Mouse (Mus musculus) liver, embryonic 15.5 days (tissue): ENCODE results near the gene Tex19.1. TPM values are rescaled to one million over a fixed set of nuclear protein-coding genes. Genes with fewer than 3 reads are reported as not detected.

Source experiments
- ATAC-seq: fragments of 200-750 bp; cut with Nextera tagmentation; 2 replicates; pipeline ENCODE4 v1.8.0; 2017; ENCODE audit warnings: moderate number of reproducible peaks, mild to moderate bottlenecking, moderate library complexity; ENCODE audit not compliant: insufficient read depth
- H3K27ac ChIP-seq: fragments of 300-500 bp; sonication (generic); replicated peaks from 2 replicates; pipeline ENCODE4 v1.5.1; 2015; ENCODE audit warnings: mild to moderate bottlenecking, inconsistent platforms
- H3K27me3 ChIP-seq: fragments of 300-500 bp; sonication (generic); 2 replicates; pipeline ENCODE4 v1.6.1; 2015; ENCODE audit warnings: mild to moderate bottlenecking, inconsistent platforms
- H3K36me3 ChIP-seq: fragments of 300-500 bp; sonication (generic); replicated peaks from 2 replicates; pipeline ENCODE4 v1.6.1; 2015; ENCODE audit warnings: moderate library complexity, mild to moderate bottlenecking, inconsistent platforms
- H3K4me1 ChIP-seq: fragments of 300-500 bp; sonication (generic); replicated peaks from 2 replicates; pipeline ENCODE4 v1.6.1; 2015; ENCODE audit warnings: inconsistent platforms
- H3K4me2 ChIP-seq: fragments of 300-500 bp; sonication (generic); 2 replicates; pipeline ENCODE4 v1.6.1; 2015; ENCODE audit warnings: moderate library complexity, mild to moderate bottlenecking, inconsistent platforms
- H3K4me3 ChIP-seq: fragments of 300-500 bp; sonication (generic); replicated peaks from 2 replicates; pipeline ENCODE4 v1.5.1; 2015; ENCODE audit warnings: mild to moderate bottlenecking, inconsistent platforms
- H3K9ac ChIP-seq: fragments of 300-500 bp; sonication (generic); 2 replicates; pipeline ENCODE4 v1.6.1; 2015; ENCODE audit warnings: moderate library complexity, mild to moderate bottlenecking, inconsistent platforms
- H3K9me3 ChIP-seq: fragments of 300-500 bp; sonication (generic); replicated peaks from 2 replicates; pipeline ENCODE4 v1.6.1; 2016; ENCODE audit warnings: inconsistent platforms
- WGBS: fragments of 180-500 bp; shearing (Covaris S2); methylation state at CpG from one replicate; pipeline ENCODE4 v1.1.7; 2015; ENCODE audit warnings: mixed read lengths; ENCODE audit not compliant: insufficient replicate concordance; 5-methylcytosine and 5-hydroxymethylcytosine counted together
- polyA plus RNA-seq: library from polyadenylated mRNA; unstranded; fragments of >200 nt; fragmentation: Nextera tagmentation; extraction: Ambion mirVana; gene quantifications from 2 replicates; pipeline ENCODE4 v1.2.1, GENCODE M21; 2015

Gene Tex19.1
- polyA plus RNA-seq, 1 experiment from 2014 or later, result 0.09 TPM

DNA sequence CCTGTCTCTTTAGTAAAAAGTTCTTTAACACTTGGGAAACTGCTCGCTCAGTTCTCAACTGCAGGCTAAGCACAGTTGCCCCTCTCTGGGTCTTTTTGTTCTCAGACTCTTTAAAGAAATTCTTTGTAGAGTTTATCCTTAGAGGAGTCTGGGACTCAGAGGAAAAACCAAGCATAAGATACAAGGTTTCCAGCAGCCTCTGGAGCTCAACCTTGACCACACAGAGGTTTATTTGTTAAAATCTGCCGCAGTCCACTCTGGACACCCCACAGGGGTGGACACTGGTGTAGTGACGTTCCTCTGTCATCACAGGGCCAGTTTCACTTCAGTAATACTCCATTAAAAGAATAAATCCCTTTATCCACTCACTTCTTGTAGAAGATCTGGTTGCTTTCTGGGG is 27.4 kb upstream of the Tex19.1 start, which contains the start of gene Tex19.2:
TSS of gene Tex19.2 (minus strand) at position 101 of the 400 bp plus-strand sequence.
- no peak within 1 kb of the TSS for H3K4me3 ChIP-seq
- H3K4me2 ChIP-seq, result no peak within 1 kb of the TSS
- H3K9me3 ChIP-seq, result no peaks in the 10 kb centered on the region
- no peak within 1 kb of the TSS for H3K9ac ChIP-seq
- 67% methylated on average over 3 of the region's 3 CpGs for WGBS
- no peaks in the 10 kb centered on the region for H3K4me1 ChIP-seq
- no peak for ATAC-seq
- H3K36me3 ChIP-seq, result no peaks in the 10 kb centered on the region
- no peaks in the 10 kb centered on the region for H3K27me3 ChIP-seq
- no peak within 1 kb of the TSS for H3K27ac ChIP-seq

DNA sequence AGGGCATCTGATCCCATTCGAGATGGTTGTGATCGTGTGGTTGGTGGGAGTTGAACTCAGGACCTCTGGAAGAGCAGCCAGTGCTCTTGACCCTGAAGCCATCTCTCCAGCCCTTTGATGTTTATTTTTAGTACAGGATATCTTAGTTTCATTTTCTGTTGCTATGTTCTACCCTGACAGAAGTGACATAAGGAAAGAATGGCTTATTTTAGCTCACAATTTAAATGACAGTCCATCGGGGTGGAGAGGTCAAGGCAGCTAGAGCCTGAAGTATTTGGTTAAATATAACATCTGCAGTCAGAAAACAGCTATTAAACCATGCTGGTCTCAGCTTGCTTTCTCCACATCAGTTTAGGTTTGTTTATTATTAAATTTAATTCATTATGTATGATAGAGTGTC is 24.8 kb upstream of the Tex19.1 start:
- Histone ChIP-seq H3K4me3 (no peak overlapping the region), H3K9me3 (no peaks in the 10 kb centered on the region), H3K36me3 (no peaks in the 10 kb centered on the region), H3K27ac (no peak overlapping the region), H3K27me3 (no peaks in the 10 kb centered on the region), H3K4me1 (peaks cover 4% of the 10 kb centered on the region; the same call in 1 of the 2 replicates), H3K9ac (no peak overlapping the region), H3K4me2 (no peak overlapping the region)
- 48% methylated on average over 3 of the region's 3 CpGs for WGBS
- no peak for ATAC-seq

DNA sequence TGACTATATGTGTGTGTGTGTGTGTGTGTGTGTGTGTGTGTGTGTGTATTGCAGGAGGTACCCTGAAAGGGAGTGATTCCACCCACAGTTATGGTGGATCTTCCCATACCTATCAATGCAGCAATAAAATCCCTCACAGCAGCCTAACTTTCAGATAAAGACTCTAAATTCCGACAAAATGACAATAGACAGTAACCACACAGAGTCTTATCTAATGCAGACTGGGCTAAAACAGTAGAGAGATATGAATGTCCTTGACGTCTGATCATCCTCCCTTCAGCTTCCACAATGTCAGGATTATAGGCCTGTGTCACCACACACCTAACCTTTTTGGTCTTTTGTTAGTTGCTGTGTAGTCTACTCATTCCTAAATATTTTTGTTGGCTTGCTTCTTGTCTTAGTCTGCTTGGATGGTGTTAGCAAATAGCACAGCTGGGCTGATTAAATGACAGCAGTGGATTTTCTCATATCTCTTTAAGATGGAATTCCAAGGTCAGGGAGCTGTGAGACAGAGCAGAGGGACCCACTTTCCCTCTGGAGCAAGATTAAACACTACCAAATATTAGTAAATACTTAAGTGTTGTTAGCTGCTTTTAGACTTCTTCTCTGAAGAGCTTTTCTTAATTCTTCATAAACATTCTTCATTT is 23.8 kb upstream of the Tex19.1 start:
- Histone ChIP-seq H3K4me3 (no peak overlapping the region), H3K4me1 (peaks cover 5% of the 10 kb centered on the region; the same call in 1 of the 2 replicates), H3K9me3 (no peaks in the 10 kb centered on the region), H3K27ac (no peak overlapping the region), H3K36me3 (no peaks in the 10 kb centered on the region), H3K4me2 (no peak overlapping the region), H3K9ac (no peak overlapping the region), H3K27me3 (no peaks in the 10 kb centered on the region)
- WGBS, result 11% methylated on average over 2 of the region's 2 CpGs
- ATAC-seq, result no peak

DNA sequence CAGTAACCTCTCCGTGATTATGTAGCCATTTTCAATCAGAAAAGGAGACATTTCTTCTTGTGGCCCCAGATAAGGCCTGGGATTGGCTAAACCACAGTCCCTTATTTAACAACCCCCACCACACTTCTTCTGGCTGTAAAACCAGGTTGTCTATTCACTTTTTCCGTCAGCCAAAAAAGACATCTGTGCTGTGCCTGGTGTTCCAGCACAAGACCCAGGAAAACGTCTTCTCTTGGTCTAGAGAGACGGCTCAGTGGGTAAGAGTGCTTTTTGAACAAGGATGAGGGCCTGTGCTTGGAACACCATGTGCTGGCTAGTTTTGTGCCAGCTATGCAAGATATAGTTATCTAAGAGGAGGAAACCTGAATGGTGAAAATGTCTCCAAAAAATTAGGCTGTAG is 22.5 kb upstream of the Tex19.1 start:
- no peak overlapping the region for H3K4me3 ChIP-seq
- 59% methylated on average over 4 of the region's 4 CpGs for WGBS
- no peaks in the 10 kb centered on the region for H3K27me3 ChIP-seq
- no peak overlapping the region for H3K9ac ChIP-seq
- no peaks in the 10 kb centered on the region for H3K36me3 ChIP-seq
- no peaks in the 10 kb centered on the region for H3K9me3 ChIP-seq
- no peak overlapping the region for H3K27ac ChIP-seq
- no peak for ATAC-seq
- H3K4me1 ChIP-seq, result peaks cover 5% of the 10 kb centered on the region; the same call in 1 of the 2 replicates
- H3K4me2 ChIP-seq, result no peak overlapping the region

DNA sequence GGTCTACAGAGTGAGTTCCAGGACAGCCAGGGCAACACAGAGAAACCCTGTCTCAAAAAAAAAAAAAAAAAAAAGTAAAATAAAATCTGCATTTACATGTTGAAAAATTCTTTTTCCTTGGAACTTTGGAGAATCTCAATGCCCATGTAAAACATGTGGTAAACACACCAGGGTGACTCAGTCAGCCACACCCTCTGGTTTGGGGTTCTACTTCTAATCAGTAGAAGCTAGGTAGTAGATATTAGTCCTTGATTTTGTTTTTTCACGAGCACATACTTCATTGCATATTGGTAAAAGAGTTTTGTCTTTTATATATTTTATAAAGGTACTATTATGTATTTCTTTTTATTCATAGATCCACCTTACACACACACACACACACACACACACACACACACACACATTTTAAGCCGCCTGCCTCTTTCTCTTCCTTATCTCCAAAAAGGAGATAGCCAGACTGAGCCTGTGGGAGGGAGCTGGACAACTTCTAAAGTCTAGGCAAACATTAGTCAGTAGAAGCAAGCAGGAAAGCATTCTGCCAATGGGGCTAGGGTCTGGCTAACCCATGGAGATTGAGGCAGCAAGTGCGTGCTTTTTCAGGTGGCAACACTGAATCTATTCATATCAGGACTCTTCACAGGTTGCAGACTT is 20.3 kb upstream of the Tex19.1 start:
- ATAC-seq, result no peak
- no peak overlapping the region for H3K4me3 ChIP-seq
- peaks cover 5% of the 10 kb centered on the region; the same call in 1 of the 2 replicates for H3K4me1 ChIP-seq
- no peaks in the 10 kb centered on the region for H3K9me3 ChIP-seq
- no peak overlapping the region for H3K27ac ChIP-seq
- no peaks in the 10 kb centered on the region for H3K27me3 ChIP-seq
- no peaks in the 10 kb centered on the region for H3K36me3 ChIP-seq
- H3K9ac ChIP-seq, result no peak overlapping the region
- no peak overlapping the region for H3K4me2 ChIP-seq
- 25% methylated on average over 3 of the region's 3 CpGs for WGBS

DNA sequence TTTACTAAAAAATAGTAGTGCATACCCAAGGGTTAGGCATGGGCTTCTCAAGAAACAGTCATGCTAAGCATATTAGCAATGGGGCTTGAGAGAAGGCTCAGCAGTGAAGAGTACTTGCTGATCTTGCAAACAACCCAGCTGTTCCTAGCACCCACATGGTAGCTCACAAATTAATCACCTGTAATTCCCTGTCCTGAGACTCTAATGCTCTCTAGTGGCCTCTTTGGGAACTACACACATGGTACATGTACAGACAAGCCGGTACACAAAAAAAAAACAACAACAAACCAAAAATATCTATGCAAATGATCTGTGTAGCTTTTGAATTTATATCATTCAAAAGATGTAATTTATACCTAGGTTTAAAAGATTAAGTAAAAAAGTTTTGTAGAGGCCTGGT is 19.5 kb upstream of the Tex19.1 start:
- Histone ChIP-seq H3K36me3 (no peaks in the 10 kb centered on the region), H3K9ac (no peak overlapping the region)
- WGBS, result 66% methylated on average over 1 of the region's 1 CpGs

DNA sequence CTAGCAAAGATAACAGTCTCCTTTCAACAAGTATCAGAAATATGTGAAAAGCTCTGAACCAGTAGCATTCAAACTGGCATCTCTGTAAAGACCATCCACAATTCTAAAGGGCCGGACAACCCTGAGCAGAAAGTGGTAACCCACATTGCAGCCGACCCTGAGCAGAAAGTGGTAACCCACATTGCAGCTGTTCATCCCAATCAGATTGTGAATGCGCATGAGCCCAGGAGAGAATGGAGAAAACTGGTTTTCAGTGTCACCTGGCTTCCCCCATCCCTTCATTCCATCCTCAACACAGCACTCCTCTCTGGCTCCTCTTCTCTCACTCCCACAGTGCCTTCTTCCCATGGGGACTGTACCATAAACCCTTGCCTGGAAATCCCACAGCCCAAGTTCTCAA is 18.5 kb upstream of the Tex19.1 start:
- H3K4me2 ChIP-seq, result no peak overlapping the region
- no peak overlapping the region for H3K4me3 ChIP-seq
- H3K4me1 ChIP-seq, result peaks cover 5% of the 10 kb centered on the region; the same call in 1 of the 2 replicates
- WGBS, result 67% methylated on average over 3 of the region's 3 CpGs
- H3K27ac ChIP-seq, result no peak overlapping the region
- no peaks in the 10 kb centered on the region for H3K36me3 ChIP-seq
- no peaks in the 10 kb centered on the region for H3K9me3 ChIP-seq
- no peak overlapping the region for H3K9ac ChIP-seq
- H3K27me3 ChIP-seq, result no peaks in the 10 kb centered on the region
- no peak for ATAC-seq

More for the DNA sequence above, 19.5 kb upstream of the Tex19.1 start:
- no peak overlapping the region for H3K4me3 ChIP-seq
- H3K4me2 ChIP-seq, result no peak overlapping the region
- no peak for ATAC-seq
- no peaks in the 10 kb centered on the region for H3K9me3 ChIP-seq
- no peaks in the 10 kb centered on the region for H3K27me3 ChIP-seq
- H3K4me1 ChIP-seq, result peaks cover 5% of the 10 kb centered on the region; the same call in 1 of the 2 replicates
- H3K27ac ChIP-seq, result no peak overlapping the region

DNA sequence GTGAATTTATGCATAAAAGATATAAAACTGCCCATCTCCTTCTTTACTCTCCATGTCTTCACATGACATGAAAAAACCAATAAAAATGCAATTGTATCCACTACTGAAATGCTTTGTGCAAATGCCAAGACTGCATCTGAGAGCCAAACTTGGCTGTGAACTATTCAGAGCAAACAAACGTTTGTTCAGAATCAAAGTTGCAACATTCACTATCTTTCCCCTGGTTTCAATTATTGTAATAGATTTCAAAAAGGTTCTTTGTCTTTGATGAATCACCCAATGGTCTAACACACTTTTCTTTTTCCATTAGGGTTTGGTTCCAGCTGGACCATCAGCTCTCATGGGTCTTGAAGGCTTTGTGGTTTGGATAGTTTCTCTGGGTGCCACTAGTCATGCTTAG is 16.3 kb upstream of the Tex19.1 start:
- H3K9ac ChIP-seq, result no peak overlapping the region
- H3K4me3 ChIP-seq, result no peak overlapping the region
- H3K27ac ChIP-seq, result no peak overlapping the region
- 43% methylated on average over 1 of the region's 1 CpGs for WGBS
- peaks cover 5% of the 10 kb centered on the region; the same call in 1 of the 2 replicates for H3K4me1 ChIP-seq
- no peaks in the 10 kb centered on the region for H3K27me3 ChIP-seq
- no peaks in the 10 kb centered on the region for H3K9me3 ChIP-seq
- ATAC-seq, result no peak
- H3K36me3 ChIP-seq, result no peaks in the 10 kb centered on the region
- no peak overlapping the region for H3K4me2 ChIP-seq

DNA sequence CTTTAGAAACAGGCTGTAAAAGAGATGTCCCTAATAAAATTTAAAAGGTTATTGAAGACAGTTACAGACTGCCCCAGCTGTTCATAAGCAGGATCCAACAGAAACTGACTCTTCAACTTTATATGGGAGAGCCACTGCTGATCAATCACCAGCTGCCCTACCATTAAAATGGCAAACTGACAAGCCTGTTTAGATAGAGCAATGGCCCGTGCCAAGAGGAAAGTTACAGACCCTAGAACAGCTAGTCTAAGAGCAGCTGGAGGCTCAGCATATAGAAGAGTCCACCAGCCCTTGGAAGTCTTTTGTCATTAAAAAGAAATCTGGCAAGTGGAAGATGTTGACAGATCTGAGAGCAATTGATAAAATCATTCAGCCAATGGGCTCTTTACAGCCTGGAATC is 11.3 kb upstream of the Tex19.1 start:
- Histone ChIP-seq H3K36me3 (no peaks in the 10 kb centered on the region), H3K4me3 (no peak overlapping the region), H3K27me3 (0 out of 2 replicates have a peak, but pooled peaks cover 8% of the 10 kb centered on the region), H3K4me1 (peaks cover 11% of the 10 kb centered on the region; the same call in 1 of the 2 replicates), H3K27ac (no peak overlapping the region), H3K4me2 (no peak overlapping the region), H3K9ac (no peak overlapping the region), H3K9me3 (no peaks in the 10 kb centered on the region)
- no peak for ATAC-seq
- 45% methylated on average over 1 of the region's 1 CpGs for WGBS

DNA sequence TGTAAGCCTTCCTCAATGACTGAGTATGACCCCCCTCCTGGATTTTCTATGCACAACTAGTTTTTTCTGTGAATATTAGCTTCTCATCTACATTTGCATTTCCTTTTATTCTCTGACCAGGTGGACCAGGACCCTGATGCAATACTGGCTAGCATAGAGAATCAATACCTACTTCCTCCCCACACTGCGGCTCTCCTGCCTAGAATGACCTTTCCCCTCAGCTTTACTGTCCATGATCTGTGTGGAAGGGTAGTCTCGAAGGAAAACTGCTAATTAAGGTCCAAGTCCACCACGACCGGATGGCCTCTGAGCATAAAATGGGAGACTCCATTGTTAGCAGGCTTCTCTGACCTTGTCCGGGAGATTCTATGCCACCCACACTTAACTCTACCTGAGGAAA is 8.3 kb upstream of the Tex19.1 start:
- Histone ChIP-seq H3K36me3 (no peaks in the 10 kb centered on the region), H3K27ac (peak overlapping the region; percentile 53; the same call in 1 of the 2 replicates), H3K9me3 (no peaks in the 10 kb centered on the region), H3K4me2 (no peak overlapping the region), H3K27me3 (0 out of 2 replicates have a peak, but pooled peaks cover 8% of the 10 kb centered on the region), H3K4me1 (peaks cover 11% of the 10 kb centered on the region; the same call in 1 of the 2 replicates), H3K4me3 (no peak overlapping the region), H3K9ac (no peak overlapping the region)
- WGBS, result 64% methylated on average over 5 of the region's 5 CpGs
- ATAC-seq, result peak; percentile 64; the same call in 1 of the 2 replicates

DNA sequence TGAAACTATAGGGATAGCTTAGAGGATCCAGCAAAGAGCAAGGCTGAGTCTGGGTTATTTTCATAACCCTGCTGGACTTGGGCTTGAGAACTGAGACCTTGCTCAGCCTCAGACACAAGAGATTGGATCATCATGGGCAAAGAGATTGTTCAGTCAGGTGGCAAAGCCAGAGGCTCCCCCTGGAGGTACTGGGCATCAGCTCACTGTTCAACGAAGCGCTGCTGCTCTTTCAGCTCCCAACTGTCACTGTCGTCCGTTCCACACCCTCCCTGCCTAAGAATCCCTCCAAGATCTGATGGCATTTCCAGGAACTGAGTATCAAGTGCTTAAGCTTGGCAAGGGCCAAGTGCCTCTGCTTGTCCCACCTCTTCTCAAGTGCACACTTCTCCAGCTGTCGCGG is 7.2 kb upstream of the Tex19.1 start:
- H3K4me2 ChIP-seq, result no peak overlapping the region
- H3K27me3 ChIP-seq, result 0 out of 2 replicates have a peak, but pooled peaks cover 8% of the 10 kb centered on the region
- WGBS, result 40% methylated on average over 6 of the region's 6 CpGs

More for the DNA sequence above, 7.2 kb upstream of the Tex19.1 start:
- H3K4me3 ChIP-seq, result no peak overlapping the region
- H3K27ac ChIP-seq, result no peak overlapping the region
- H3K4me1 ChIP-seq, result peaks cover 11% of the 10 kb centered on the region; the same call in 1 of the 2 replicates
- no peaks in the 10 kb centered on the region for H3K9me3 ChIP-seq
- H3K36me3 ChIP-seq, result no peaks in the 10 kb centered on the region
- H3K9ac ChIP-seq, result no peak overlapping the region
- ATAC-seq, result no peak
